Mouse (Mus musculus) CH12.LX (cell line): ENCODE results near the gene Them7.

Source experiments
- CTCF ChIP-seq, 2 experiments: IDR thresholded peaks in 1 of 2; conservative IDR thresholded peaks in 1 of 2; 2 replicates each; pipeline ENCODE4 v1.5.1; 2011 to 2012; ENCODE audit warnings: low read depth in 2 of 2, low read length in 2 of 2, improper control_type of control experiment in 1 of 2, inconsistent platforms in 1 of 2, mild to moderate bottlenecking in 1 of 2, moderate library complexity in 1 of 2
- POLR2A ChIP-seq: IDR thresholded peaks from 2 replicates; pipeline ENCODE4 v1.6.1; 2011; ENCODE audit warnings: low read depth, mild to moderate bottlenecking, improper control_type of control experiment, low read length
- ZC3H11A ChIP-seq: IDR thresholded peaks from 2 replicates; pipeline ENCODE4 v1.6.1; 2012; ENCODE audit warnings: low read depth, mild to moderate bottlenecking, inconsistent platforms, low read length, improper control_type of control experiment

- no peak for TF ChIP-seq ZC3H11A
- no peak for TF ChIP-seq CTCF (conservative IDR thresholded peaks at IDR 0.05 in 1 of 2, IDR thresholded peaks at IDR 0.05 in 1 of 2; ENCODE audit: low read depth in 2 of 2, low read length in 2 of 2)
- no peak for TF ChIP-seq POLR2A
Measured at GRCm38 (mm10) chr2:105232386-105232785, 8.3 kb downstream of the Them7 start.
